Mouse (Mus musculus): ENCODE measurements around the gene Ube2v1.

GRCm38 (mm10) chr2:167583161-167583952 is 48.5 kb downstream of the Ube2v1 start:
- TF ChIP-seq CTCF (IDR thresholded peaks at IDR 0.05; ENCODE audit: insufficient read depth, low read length) (no peak), POLR2A (IDR thresholded peaks at IDR 0.05; ENCODE audit: borderline replicate concordance, extremely low read depth, low read depth, low read length) (no peak)

Data from lung, adult 2 months (tissue).